Mouse (Mus musculus) embryonic fibroblast, embryonic 13.5 days (primary cell): Measurements from ENCODE around the gene Tspan18.

Source experiments
- CTCF ChIP-seq: IDR thresholded peaks from 2 replicates; pipeline ENCODE4 v1.5.1; 2011; ENCODE audit warnings: mild to moderate bottlenecking, control low read depth, low read length, moderate library complexity, borderline replicate concordance; ENCODE audit not compliant: insufficient read depth
- POLR2A ChIP-seq: IDR thresholded peaks from 2 replicates; pipeline ENCODE4 v1.6.1; 2011; ENCODE audit warnings: low read depth, mild to moderate bottlenecking, control low read depth, low read length, moderate library complexity

DNA sequence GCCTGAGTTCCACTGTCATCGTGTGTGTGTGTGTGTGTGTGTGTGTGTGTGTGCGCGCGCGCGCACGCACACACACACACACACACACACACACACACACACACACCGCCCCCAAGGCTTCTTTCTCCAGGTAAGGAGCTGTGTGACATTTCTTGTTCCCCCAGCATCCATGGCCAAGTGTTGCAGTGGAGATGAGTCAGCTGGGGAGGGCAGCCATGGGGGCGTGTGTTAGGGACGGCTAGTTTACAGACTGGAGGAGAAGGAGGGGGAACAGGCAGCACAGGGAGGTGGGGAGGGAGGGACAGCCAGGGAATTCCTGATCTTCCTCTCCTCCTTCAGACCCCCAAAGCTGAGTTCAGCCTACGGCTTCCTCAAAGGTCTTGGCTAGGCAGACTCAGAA lies 151.4 kb downstream of the Tspan18 start:
- TF ChIP-seq CTCF (no peak), POLR2A (no peak)
